Mouse (Mus musculus) MEL (cell line): ENCODE data around the gene Mog. TPM values are rescaled to one million over a fixed set of nuclear protein-coding genes. Genes with fewer than 3 reads are reported as not detected.
"Not testable (repeated sequence)": the region's sequence is repeated elsewhere in the genome, so short reads cannot be mapped to it uniquely, and the experiment has no call there.

Source experiments
- DNase-seq: peaks from one replicate; pipeline ENCODE4 v3.0.0; 2011; ENCODE audit warnings: low read depth, low spot score
- H3K27ac ChIP-seq: 2 replicates; pipeline ENCODE4 v1.5.1; 2012; ENCODE audit warnings: low read depth, mild to moderate bottlenecking, control low read depth, low read length, moderate library complexity; ENCODE audit not compliant: control insufficient read depth
- H3K27me3 ChIP-seq, 2 experiments: fragments of 150-350 bp in 1 of 2; sonication (generic) in 1 of 2; 2 replicates each; pipeline ENCODE4 v1.6.1; 2012; ENCODE audit warnings: low read length in 2 of 2, mild to moderate bottlenecking in 2 of 2, improper control_type of control experiment in 1 of 2, moderate library complexity in 1 of 2; ENCODE audit not compliant: insufficient read depth in 2 of 2, control insufficient read depth in 1 of 2
- H3K36me3 ChIP-seq, 2 experiments: 2 replicates each; pipeline ENCODE4 v1.6.1; 2012 to 2014; ENCODE audit warnings: low read length in 2 of 2, improper control_type of control experiment in 1 of 2, inconsistent platforms in 1 of 2, mild to moderate bottlenecking in 1 of 2; ENCODE audit not compliant: insufficient read depth in 2 of 2, control insufficient read depth in 1 of 2
- H3K4me1 ChIP-seq, 2 experiments: fragments of 150-350 bp in 1 of 2; sonication (generic) in 1 of 2; 2 replicates each; pipeline ENCODE4 v1.6.1; 2012; ENCODE audit warnings: low read length in 2 of 2, improper control_type of control experiment in 1 of 2, mild to moderate bottlenecking in 1 of 2; ENCODE audit not compliant: insufficient read depth in 2 of 2, control insufficient read depth in 1 of 2
- H3K4me3 ChIP-seq, 2 experiments: fragments of 150-350 bp in 1 of 2; sonication (generic) in 1 of 2; 2 replicates each; pipeline ENCODE4 v1.5.1; 2012; ENCODE audit warnings: low read depth in 2 of 2, low read length in 2 of 2, mild to moderate bottlenecking in 2 of 2, moderate library complexity in 2 of 2, control low read depth in 1 of 2, improper control_type of control experiment in 1 of 2; ENCODE audit not compliant: control insufficient read depth in 1 of 2, insufficient read depth in 1 of 2
- H3K79me2 ChIP-seq: 2 replicates; pipeline ENCODE4 v1.6.1; 2012; ENCODE audit warnings: mild to moderate bottlenecking, low read length, moderate library complexity; ENCODE audit not compliant: control insufficient read depth, poor library complexity, insufficient read depth
- H3K9ac ChIP-seq: 2 replicates; pipeline ENCODE4 v1.6.1; 2012; ENCODE audit warnings: low read depth, mild to moderate bottlenecking, control low read depth, low read length, moderate library complexity; ENCODE audit not compliant: control insufficient read depth, poor library complexity, severe bottlenecking
- H3K9me3 ChIP-seq: fragments of 150-350 bp; sonication (generic); replicated peaks from 2 replicates; pipeline ENCODE4 v1.6.1; 2012; ENCODE audit warnings: mild to moderate bottlenecking, low read length, improper control_type of control experiment, moderate library complexity; ENCODE audit not compliant: insufficient read depth
- CHD2 ChIP-seq: IDR thresholded peaks from 2 replicates; pipeline ENCODE4 v1.6.1; 2011; ENCODE audit warnings: low read length, improper control_type of control experiment
- ELF1 ChIP-seq: IDR thresholded peaks from 2 replicates; pipeline ENCODE4 v1.6.1; 2014; ENCODE audit warnings: low read depth, mild to moderate bottlenecking, inconsistent platforms, low read length, improper control_type of control experiment, moderate library complexity
- MAFK ChIP-seq: IDR thresholded peaks from 2 replicates; pipeline ENCODE4 v1.6.1; 2011; ENCODE audit warnings: low read depth, mild to moderate bottlenecking, low read length, improper control_type of control experiment, borderline replicate concordance
- MEF2A ChIP-seq: IDR thresholded peaks from 2 replicates; pipeline ENCODE4 v1.6.1; 2014; ENCODE audit warnings: low read depth, mild to moderate bottlenecking, inconsistent platforms, low read length, improper control_type of control experiment; ENCODE audit not compliant: poor library complexity, insufficient replicate concordance, severe bottlenecking; ENCODE audit errors: extremely low read depth
- MYB ChIP-seq: IDR thresholded peaks from 2 replicates; pipeline ENCODE4 v1.6.1; 2011; ENCODE audit warnings: mild to moderate bottlenecking, low read depth, low read length, improper control_type of control experiment
- NELFE ChIP-seq: IDR thresholded peaks from 2 replicates; pipeline ENCODE4 v1.6.1; 2011; ENCODE audit warnings: low read depth, low read length, improper control_type of control experiment
- NRF1 ChIP-seq: IDR thresholded peaks from 2 replicates; pipeline ENCODE4 v1.6.1; 2014; ENCODE audit warnings: low read depth, mild to moderate bottlenecking, inconsistent platforms, low read length, improper control_type of control experiment, moderate library complexity; ENCODE audit not compliant: poor library complexity, insufficient read depth, severe bottlenecking
- RAD21 ChIP-seq: IDR thresholded peaks from 2 replicates; pipeline ENCODE4 v1.6.1; 2011; ENCODE audit warnings: mild to moderate bottlenecking, low read depth, low read length, improper control_type of control experiment
- SIN3A ChIP-seq: IDR thresholded peaks from 2 replicates; pipeline ENCODE4 v1.6.1; 2012; ENCODE audit warnings: low read length, improper control_type of control experiment, inconsistent platforms
- TAL1 ChIP-seq: IDR thresholded peaks from 2 replicates; pipeline ENCODE4 v1.6.1; 2012; ENCODE audit warnings: mild to moderate bottlenecking, inconsistent platforms, low read length, moderate library complexity, mixed read lengths
- TBP ChIP-seq: IDR thresholded peaks from 2 replicates; pipeline ENCODE4 v1.8.0; 2011; ENCODE audit warnings: low read depth, low read length, improper control_type of control experiment
- USF2 ChIP-seq, 2 experiments: IDR thresholded peaks; 2 replicates each; pipeline ENCODE4 v1.6.1; 2011 to 2012; ENCODE audit warnings: improper control_type of control experiment in 2 of 2, low read length in 2 of 2, borderline replicate concordance in 1 of 2, inconsistent platforms in 1 of 2, low read depth in 1 of 2, mild to moderate bottlenecking in 1 of 2; ENCODE audit not compliant: insufficient read depth in 1 of 2
- ZMIZ1 ChIP-seq: IDR thresholded peaks from 2 replicates; pipeline ENCODE4 v1.6.1; 2012; ENCODE audit warnings: low read depth, mild to moderate bottlenecking, inconsistent platforms, low read length, improper control_type of control experiment, moderate library complexity
- ZNF384 ChIP-seq: IDR thresholded peaks from 2 replicates; pipeline ENCODE4 v1.6.1; 2012; ENCODE audit warnings: low read depth, mild to moderate bottlenecking, inconsistent platforms, low read length, improper control_type of control experiment
- polyA plus RNA-seq, 2 experiments: library from polyadenylated mRNA; stranded (reverse) in 1 of 2; unstranded in 1 of 2; fragments of >175 nt in 1 of 2; fragments of >200 nt in 1 of 2; gene quantifications; 2 replicates each; pipeline versions ENCODE4 v1.2.1 to v1.2.4; 2012; ENCODE audit warnings: low replicate concordance in 2 of 2, low read depth in 1 of 2; ENCODE audit not compliant: insufficient read length in 2 of 2, insufficient read depth in 1 of 2, missing spikeins in 1 of 2
- total RNA-seq: library from RNA; depleted of rRNA; stranded (reverse); fragments of 300-350 nt; gene quantifications from 2 replicates; pipeline ENCODE4 v1.2.3, GENCODE M21; 2012

Mog gene
- total and polyA plus RNA-seq, 3 experiments: not detected

GRCm38 (mm10) chr17:36992336-36993104 is 30.7 kb downstream of the Mog start (continued):
- no peak for TF ChIP-seq USF2 (IDR thresholded peaks at IDR 0.05; ENCODE audit: borderline replicate concordance in 1 of 2, insufficient read depth in 1 of 2, low read depth in 1 of 2, low read length in 2 of 2)
- TF ChIP-seq CHD2: no peak
- peak; percentile 45; the same call in 1 of the 2 replicates for TF ChIP-seq ELF1
- TF ChIP-seq, all 39 proteins: peak for 11

GRCm38 (mm10) chr17:36990630-36991029 is 32.6 kb downstream of the Mog start:
- H3K36me3 ChIP-seq: peaks cover 0 to 11% of the 10 kb centered on the region in 2 experiments; a peak in 2 of 4 replicates
- not testable (repeated sequence) for H3K79me2 ChIP-seq

GRCm38 (mm10) chr17:36989437-36989836 is 33.8 kb downstream of the Mog start, which contains the start of gene H2-M5:
TSS of gene H2-M5 (minus strand) at chr17:36989537.
- Histone ChIP-seq H3K9me3 (no peaks in the 10 kb centered on the region), H3K4me3 (no peak within 1 kb of the TSS), H3K9ac (no peak within 1 kb of the TSS), H3K27me3 (peaks cover 0 to 2% of the 10 kb centered on the region in 2 experiments; a peak in 2 of 4 replicates), H3K27ac (no peak within 1 kb of the TSS), H3K36me3 (peaks cover 0 to 11% of the 10 kb centered on the region in 2 experiments; a peak in 2 of 4 replicates), H3K79me2 (no peaks in the 10 kb centered on the region), H3K4me1 (peaks cover 3 to 6% of the 10 kb centered on the region in 2 experiments; a peak in 2 of 4 replicates)
- no peak for DNase-seq
- TF ChIP-seq TBP (no peak), MYB (no peak)

More at GRCm38 (mm10) chr17:36990630-36991029, 32.6 kb downstream of the Mog start:
- H3K9ac ChIP-seq, H3K4me3 ChIP-seq, H3K27me3 ChIP-seq, H3K27ac ChIP-seq, H3K4me1 ChIP-seq, H3K9me3 ChIP-seq: not testable (repeated sequence)
- peak; percentile 3 for DNase-seq

- H3K9me3 ChIP-seq: no peaks in the 10 kb centered on the region
- no peak overlapping the region for H3K27ac ChIP-seq
- no peak overlapping the region for H3K9ac ChIP-seq
- H3K27me3 ChIP-seq: peaks cover 0 to 3% of the 10 kb centered on the region in 2 experiments; a peak in 2 of 4 replicates
- TF ChIP-seq NRF1 (no peak), MEF2A (no peak), MAFK (no peak), USF2 (IDR thresholded peaks at IDR 0.05; ENCODE audit: borderline replicate concordance in 1 of 2, insufficient read depth in 1 of 2, low read depth in 1 of 2, low read length in 2 of 2) (no peak), ZNF384 (no peak), NELFE (no peak), TAL1 (no peak), RAD21 (no peak), SIN3A (no peak), ZMIZ1 (no peak)
- H3K4me1 ChIP-seq: peaks cover 3 to 6% of the 10 kb centered on the region in 2 experiments; a peak in 2 of 4 replicates
- no peak overlapping the region for H3K4me3 ChIP-seq
- no peaks in the 10 kb centered on the region for H3K79me2 ChIP-seq
- peaks cover 0 to 11% of the 10 kb centered on the region in 2 experiments; a peak in 2 of 4 replicates for H3K36me3 ChIP-seq
- DNase-seq: no peak
Measured at GRCm38 (mm10) chr17:36988475-36988874, 34.7 kb downstream of the Mog start.
